8 mouse cellular contexts compared by ENCODE assay signal in genomic region chr4:133043798-133044646, GRCm38 (mm10). TPM values are rescaled to one million over a fixed set of nuclear protein-coding genes. Genes with fewer than 3 reads are reported as not detected.
DNase-seq lines count a peak whose midpoint lies in the region; ATAC-seq and TF ChIP-seq lines count a peak whose summit lies in the region.

No protein-coding gene starts in this region.

- no peak for TF ChIP-seq CTCF in kidney, postnatal 0 days (IDR thresholded peaks at IDR 0.05; ENCODE audit: low read depth)

- 0 out of 2 replicates have a peak overlapping the region, but pooled peaks have one; percentile 44 for H3K9ac ChIP-seq in embryonic facial prominence, embryonic 13.5 days
- H3K9ac ChIP-seq in heart, embryonic 12.5 days, result peak overlapping the region; percentile 59
- H3K9ac ChIP-seq in kidney, postnatal 0 days (ENCODE audit: low read depth, low read length), result 0 out of 2 replicates have a peak overlapping the region, but pooled peaks have one; percentile 35
- peak overlapping the region; percentile 23; the same call in 1 of the 2 replicates for H3K9ac ChIP-seq in neural tube, embryonic 12.5 days

- no peak for ATAC-seq in embryonic facial prominence, embryonic 13.5 days (ENCODE audit: insufficient number of reproducible peaks, insufficient read depth, low FRiP score, low TSS enrichment, low read depth)
- no peak for ATAC-seq in heart, embryonic 12.5 days (ENCODE audit: insufficient number of reproducible peaks, low FRiP score)
- ATAC-seq in kidney, postnatal 0 days (replicated peaks; ENCODE audit: low FRiP score, low read depth), result no peak
- no peak for ATAC-seq in neural tube, embryonic 12.5 days (ENCODE audit: low FRiP score, low read depth)

- WGBS in embryonic facial prominence, embryonic 13.5 days, result 29% methylated on average over 6 of the region's 6 CpGs
- whole genome bisulfite sequencing in heart, embryonic 12.5 days, result 23% methylated on average over 6 of the region's 6 CpGs
- 38% methylated on average over 6 of the region's 6 CpGs for WGBS in kidney, postnatal 0 days
- 34% methylated on average over 6 of the region's 6 CpGs for WGBS in neural tube, embryonic 12.5 days

- peak overlapping the region; percentile 16; the same call in 1 of the 2 replicates for H3K4me3 ChIP-seq in embryonic facial prominence, embryonic 13.5 days
- H3K4me3 ChIP-seq in heart, embryonic 12.5 days, result no peak overlapping the region
- 0 out of 2 replicates have a peak overlapping the region, but pooled peaks have one; percentile 0 for H3K4me3 ChIP-seq in kidney, postnatal 0 days (replicated peaks; ENCODE audit: low read depth, low read length)
- H3K4me3 ChIP-seq in neural tube, embryonic 12.5 days, result no peak overlapping the region

- peak; percentile 84 for DNase-seq in adrenal gland, adult 2 months
- DNase-seq in adrenal gland, adult 18-20 months (ENCODE audit: low spot score in 2 of 2), result no peak
- no peak for DNase-seq in kidney, postnatal 0 days (ENCODE audit: low spot score)
- DNase-seq in urinary bladder, adult 2 months (ENCODE audit: low spot score), result no peak
- no peak for DNase-seq in layer of hippocampus, adult 8-10 months (ENCODE audit: low spot score in 2 of 2)

- no peaks in the 10 kb centered on the region for H3K27me3 ChIP-seq in embryonic facial prominence, embryonic 13.5 days
- no peaks in the 10 kb centered on the region for H3K27me3 ChIP-seq in heart, embryonic 12.5 days (replicated peaks)
- no peaks in the 10 kb centered on the region for H3K27me3 ChIP-seq in kidney, postnatal 0 days (ENCODE audit: insufficient read depth, low read length)
- H3K27me3 ChIP-seq in neural tube, embryonic 12.5 days (replicated peaks), result peaks cover 14% of the 10 kb centered on the region

- H3K9me3 ChIP-seq in embryonic facial prominence, embryonic 13.5 days, result no peaks in the 10 kb centered on the region
- H3K9me3 ChIP-seq in heart, embryonic 12.5 days (replicated peaks), result no peaks in the 10 kb centered on the region
- H3K9me3 ChIP-seq in kidney, postnatal 0 days (replicated peaks; ENCODE audit: low read length), result no peaks in the 10 kb centered on the region
- no peaks in the 10 kb centered on the region for H3K9me3 ChIP-seq in neural tube, embryonic 12.5 days

- no peaks in the 10 kb centered on the region for H3K36me3 ChIP-seq in embryonic facial prominence, embryonic 13.5 days
- no peaks in the 10 kb centered on the region for H3K36me3 ChIP-seq in heart, embryonic 12.5 days
- no peaks in the 10 kb centered on the region for H3K36me3 ChIP-seq in kidney, postnatal 0 days (ENCODE audit: insufficient read depth, low read length)
- no peaks in the 10 kb centered on the region for H3K36me3 ChIP-seq in neural tube, embryonic 12.5 days

- peaks cover 100% of the 10 kb centered on the region for H3K4me1 ChIP-seq in embryonic facial prominence, embryonic 13.5 days
- peaks cover 99% of the 10 kb centered on the region for H3K4me1 ChIP-seq in heart, embryonic 12.5 days (replicated peaks)
- H3K4me1 ChIP-seq in kidney, postnatal 0 days (replicated peaks; ENCODE audit: insufficient read depth, low read length), result peaks cover 85% of the 10 kb centered on the region
- H3K4me1 ChIP-seq in neural tube, embryonic 12.5 days, result peaks cover 99% of the 10 kb centered on the region

- H3K27ac ChIP-seq in embryonic facial prominence, embryonic 13.5 days, result peak overlapping the region; percentile 96; the same call in 1 of the 2 replicates
- peak overlapping the region; percentile 92 for H3K27ac ChIP-seq in heart, embryonic 12.5 days (ENCODE audit: poor library complexity, severe bottlenecking)
- H3K27ac ChIP-seq in kidney, postnatal 0 days, result peak overlapping the region; percentile 92
- 0 out of 2 replicates have a peak overlapping the region, but pooled peaks have one; percentile 9 for H3K27ac ChIP-seq in neural tube, embryonic 12.5 days

- H3K4me2 ChIP-seq in embryonic facial prominence, embryonic 13.5 days, result peak overlapping the region; percentile 55
- peak overlapping the region; percentile 100 for H3K4me2 ChIP-seq in heart, embryonic 12.5 days
- H3K4me2 ChIP-seq in kidney, postnatal 0 days (ENCODE audit: low read length), result peak overlapping the region; percentile 48; the same call in 1 of the 2 replicates
- peak overlapping the region; percentile 53 for H3K4me2 ChIP-seq in neural tube, embryonic 12.5 days (replicated peaks)

RNA-seq across cellular contexts. Expression of gene Ahdc1, which starts 33.0 kb away (rescaled TPM):
- 10 to 100 TPM; 64.3 to 88.3 TPM for total RNA-seq in adrenal gland, adult 2 months (2021)
- polyA plus RNA-seq in adrenal gland, adult 2 months (2012; rRNA removed), result 78.1 and 88.7 TPM in 2 replicates
- 10 to 100 TPM; 72.1 to 86.9 TPM for total RNA-seq in adrenal gland, adult 18-20 months (2021)
- 12.8 and 14.3 TPM in 2 replicates for polyA plus RNA-seq in embryonic facial prominence, embryonic 13.5 days (2015; fragmentation: Nextera tagmentation; extraction: Ambion mirVana)
- 11.6 and 11.7 TPM in 2 replicates for polyA plus RNA-seq in heart, embryonic 12.5 days (2016; fragmentation: Nextera tagmentation; extraction: Ambion mirVana)
- 6.4 and 6.7 TPM in 2 replicates for polyA plus RNA-seq in kidney, postnatal 0 days (2015; fragmentation: Nextera tagmentation; extraction: Ambion mirVana)
- 10.5 TPM in 2 replicates for polyA plus RNA-seq in neural tube, embryonic 12.5 days (2016; fragmentation: Nextera tagmentation; extraction: Ambion mirVana)
- 5.3 and 13.3 TPM in 2 replicates for polyA plus RNA-seq in urinary bladder, adult 2 months (2012; rRNA removed)
- total RNA-seq in layer of hippocampus, adult 8-10 months (2022), result 100 to 1,000 TPM in 3 of 4 experiments, 10 to 100 TPM in 1; 99.1 to 116 (median 106) TPM

Comparison
In these comparisons a context has a peak if more than half of its experiments do, and no peak if none do; other contexts are left out.
1. H3K27ac ChIP-seq: peak in every context shown above with its lines; median percentile 96 in embryonic facial prominence, embryonic 13.5 days; 92 in heart, embryonic 12.5 days; 92 in kidney, postnatal 0 days; 9 in neural tube, embryonic 12.5 days.
2. H3K4me2 ChIP-seq: peak in every context shown above with its lines; median percentile 100 in heart, embryonic 12.5 days; 55 in embryonic facial prominence, embryonic 13.5 days; 53 in neural tube, embryonic 12.5 days; 48 in kidney, postnatal 0 days.
3. H3K4me3 ChIP-seq: peak in embryonic facial prominence, embryonic 13.5 days (single experiment) and kidney, postnatal 0 days (single experiment); none in heart, embryonic 12.5 days (single experiment) and neural tube, embryonic 12.5 days (single experiment).
4. Peak in every context shown above with its lines, with median percentiles within 50 percentile points of each other: H3K9ac ChIP-seq.